Mouse (Mus musculus): ENCODE results near the gene Pde4a. TPM values are rescaled to one million over a fixed set of nuclear protein-coding genes. Genes with fewer than 3 reads are reported as not detected.
"Not testable (repeated sequence)": the region's sequence is repeated elsewhere in the genome, so short reads cannot be mapped to it uniquely, and the experiment has no call there.

The Pde4a gene
- polyA plus RNA-seq, 2 experiments from 2014 or later = 0.44 to 1.1 TPM

GRCm38 (mm10) chr9:21246342-21246741, 80.8 kb downstream of the Pde4a start:
- no peak for ATAC-seq

- no peak for ATAC-seq
These were observed 82.8 kb downstream of the Pde4a start, which contains the start of gene S1pr5 for GRCm38 (mm10) chr9:21248326-21248725. Gene S1pr5 (minus strand): TSS chr9:21248443.

DNA sequence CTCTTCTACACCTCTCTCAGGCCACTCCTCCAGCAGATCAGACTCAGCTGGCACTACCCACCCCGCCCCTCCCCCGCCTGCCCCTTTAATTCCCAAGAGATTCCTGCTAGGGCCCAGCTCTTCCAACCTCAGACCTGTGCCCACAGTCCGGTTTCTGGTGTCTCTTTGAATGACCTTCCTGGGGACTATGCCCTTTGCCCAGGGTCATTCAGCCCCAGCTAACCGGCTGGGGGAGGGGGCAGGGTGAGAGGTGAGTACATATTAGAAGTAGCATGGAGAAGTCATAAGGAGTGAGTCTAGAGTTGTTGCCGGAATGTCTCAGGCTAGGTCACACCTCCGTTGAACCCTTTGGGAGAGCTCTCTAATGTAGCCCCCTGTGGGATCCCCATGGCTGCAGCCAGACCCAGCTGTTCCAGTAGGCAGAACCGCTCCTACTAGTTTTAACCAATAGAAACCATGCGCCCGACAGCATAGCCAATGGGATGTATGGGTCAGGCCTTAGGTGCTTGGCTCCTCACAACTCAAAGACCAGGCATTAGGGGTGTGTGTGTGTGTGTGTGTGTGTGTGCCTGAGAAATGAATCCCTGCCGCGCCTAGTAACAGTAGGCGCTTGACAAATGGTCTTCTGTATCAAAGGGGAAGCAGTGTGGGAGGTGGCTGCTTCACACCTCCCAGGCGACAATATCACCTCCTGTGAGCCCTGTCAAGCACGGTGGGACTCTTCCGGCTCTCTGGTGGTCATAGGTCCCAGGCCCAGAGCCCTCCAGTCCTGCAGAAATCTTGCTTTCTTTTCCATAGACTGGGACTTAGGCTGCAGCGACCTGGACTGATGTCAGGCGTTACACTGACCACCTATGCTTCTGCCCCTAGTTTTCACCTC, 84.4 kb downstream of the Pde4a start:
- ATAC-seq = no peak

DNA sequence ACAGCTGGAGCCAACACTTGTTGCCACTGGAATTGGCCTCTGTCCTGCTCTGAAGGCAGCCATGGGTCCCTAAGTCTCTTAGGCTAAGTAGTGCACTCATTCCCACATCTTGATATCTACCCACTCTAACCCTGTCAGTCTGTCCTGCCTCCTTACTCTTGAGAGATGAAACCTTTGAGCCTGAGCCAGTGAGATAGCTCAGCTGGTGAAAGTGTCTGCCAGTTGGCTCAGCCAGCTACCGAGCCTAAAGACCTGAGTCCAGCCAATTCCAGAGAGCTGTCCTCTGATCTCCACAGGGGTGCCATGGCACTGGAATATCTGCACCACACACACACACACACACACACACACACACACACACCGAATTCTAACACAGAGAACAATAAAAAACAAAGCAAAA, 85.0 kb downstream of the Pde4a start:
- ATAC-seq = no peak

DNA sequence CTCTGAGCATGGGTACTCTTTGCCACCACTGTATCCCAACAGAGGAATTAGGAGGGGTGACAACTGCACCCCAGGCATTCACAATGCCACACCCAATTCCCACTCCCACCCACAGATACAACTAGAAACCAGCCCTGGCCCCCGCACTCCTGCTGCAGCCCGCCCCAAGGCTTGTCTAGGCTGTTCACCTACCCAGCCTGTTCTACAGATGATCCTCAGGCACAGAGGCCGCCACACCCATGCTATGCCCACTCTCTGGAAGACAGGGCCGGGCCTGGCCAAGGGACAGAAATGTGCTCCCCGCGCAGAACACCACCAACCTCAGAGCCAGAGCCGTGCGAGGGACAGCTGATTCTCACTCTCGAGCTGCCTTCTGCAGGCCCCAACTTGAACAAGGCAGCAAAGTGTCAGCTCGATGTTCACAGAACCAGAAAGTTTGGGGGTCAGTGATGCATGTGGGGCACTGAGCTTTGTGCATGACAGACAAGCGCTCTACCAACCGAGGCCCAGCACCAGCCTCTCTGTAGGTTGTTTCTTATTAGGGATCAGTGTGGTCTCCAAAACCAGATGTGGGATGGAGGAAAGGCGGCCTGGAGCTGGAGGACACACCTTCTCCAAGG, 85.7 kb downstream of the Pde4a start:
- no peak for ATAC-seq

GRCm38 (mm10) chr9:21254690-21255089, 89.2 kb downstream of the Pde4a start:
- no peak for ATAC-seq

GRCm38 (mm10) chr9:21256349-21256748, 90.8 kb downstream of the Pde4a start:
- not testable (repeated sequence) for ATAC-seq

DNA sequence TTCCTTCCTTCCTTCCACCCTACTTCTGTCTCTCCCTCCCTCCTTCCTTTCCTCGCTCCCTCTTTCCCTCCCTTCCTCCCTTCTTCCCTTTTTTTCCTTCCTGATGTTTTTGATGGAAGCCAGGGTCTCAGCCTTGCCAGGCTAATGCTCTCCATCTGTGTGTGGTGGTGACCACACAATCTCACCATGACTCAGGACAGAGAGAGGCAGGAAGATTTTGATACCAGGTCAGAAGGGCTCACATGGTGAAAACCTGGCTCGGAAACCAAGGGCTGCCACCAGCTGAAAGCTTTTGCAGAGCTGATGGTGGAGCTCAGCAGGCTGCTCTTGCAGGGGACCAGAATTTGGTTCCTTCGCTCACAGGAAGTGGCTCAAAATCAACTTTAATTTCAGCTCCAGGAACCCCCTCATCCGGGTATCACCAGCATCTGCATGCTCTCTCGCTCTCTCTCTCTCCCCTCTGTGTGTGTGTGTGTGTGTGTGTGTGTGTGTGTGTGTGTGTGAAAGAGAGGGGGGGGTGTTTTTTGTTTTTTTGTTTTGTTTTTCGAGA, 95.1 kb downstream of the Pde4a start:
- no peak for ATAC-seq

- ATAC-seq = no peak
These were observed 96.3 kb downstream of the Pde4a start for GRCm38 (mm10) chr9:21261831-21262230.

Other genes with a start within 250 kb of the Pde4a start
- 10 to 100 TPM; 51.2 to 52.7 TPM for gene Dnmt1, start 205.8 kb upstream of the Pde4a start, polyA plus RNA-seq (2017; shearing (Covaris generic))
- gene S1pr2, start 188.9 kb upstream of the Pde4a start, polyA plus RNA-seq (2017; shearing (Covaris generic)) = 1 to 10 TPM; 3.2 to 5.0 TPM
- gene Mrpl4, start 163.0 kb upstream of the Pde4a start, polyA plus RNA-seq (2017; shearing (Covaris generic)) = 100 to 1,000 TPM; 100 to 103 TPM
- 10 to 100 TPM; 55.3 to 64.7 TPM for gene Icam1, start 149.7 kb upstream of the Pde4a start, polyA plus RNA-seq (2017; shearing (Covaris generic))
- gene Icam4, start 136.3 kb upstream of the Pde4a start, polyA plus RNA-seq (2017; shearing (Covaris generic)) = 1 to 10 TPM; 2.9 to 3.8 TPM
- gene Icam5, start 133.6 kb upstream of the Pde4a start, polyA plus RNA-seq (2017; shearing (Covaris generic)) = not detected
- gene Zglp1, start 98.6 kb upstream of the Pde4a start, polyA plus RNA-seq (2017; shearing (Covaris generic)) = under 1 TPM in 1 of 2 experiments, not detected in 1; 0.66 TPM
- gene Gm49373, start 92.6 kb upstream of the Pde4a start, polyA plus RNA-seq (2017; shearing (Covaris generic)) = not detected
- 10 to 100 TPM; 14.3 to 17.2 TPM for gene Fdx1l, start 92.1 kb upstream of the Pde4a start, polyA plus RNA-seq (2017; shearing (Covaris generic))
- gene Gm38431, start 73.7 kb upstream of the Pde4a start, polyA plus RNA-seq (2017; shearing (Covaris generic)) = 1 to 10 TPM in 1 of 2 experiments, under 1 TPM in 1; 0.67 to 3.2 TPM
- 10 to 100 TPM; 22.8 to 25.1 TPM for gene Raver1, start 73.7 kb upstream of the Pde4a start, polyA plus RNA-seq (2017; shearing (Covaris generic))
- 10 to 100 TPM; 30.0 to 60.9 TPM for gene Tyk2, start 34.5 kb upstream of the Pde4a start, polyA plus RNA-seq (2017; shearing (Covaris generic))
- gene Cdc37, start 15.7 kb upstream of the Pde4a start, polyA plus RNA-seq (2017; shearing (Covaris generic)) = 100 to 1,000 TPM; 102 to 129 TPM
- gene Keap1, start 73.6 kb downstream of the Pde4a start, polyA plus RNA-seq (2017; shearing (Covaris generic)) = 10 to 100 TPM; 16.9 to 30.0 TPM
- gene S1pr5, start 82.7 kb downstream of the Pde4a start, polyA plus RNA-seq (2017; shearing (Covaris generic)) = under 1 TPM in 1 of 2 experiments, not detected in 1; 0.34 TPM
- gene Atg4d, start 99.6 kb downstream of the Pde4a start, polyA plus RNA-seq (2017; shearing (Covaris generic)) = 10 to 100 TPM; 24.3 to 26.8 TPM
- gene Kri1, start 122.3 kb downstream of the Pde4a start, polyA plus RNA-seq (2017; shearing (Covaris generic)) = 10 to 100 TPM; 20.8 to 26.1 TPM
- 100 to 1,000 TPM; 142 to 158 TPM for gene Cdkn2d, start 125.7 kb downstream of the Pde4a start, polyA plus RNA-seq (2017; shearing (Covaris generic))
- gene Ap1m2, start 146.6 kb downstream of the Pde4a start, polyA plus RNA-seq (2017; shearing (Covaris generic)) = 1 to 10 TPM in 1 of 2 experiments, under 1 TPM in 1; 0.84 to 1.5 TPM
- gene Slc44a2, start 155.0 kb downstream of the Pde4a start, polyA plus RNA-seq (2017; shearing (Covaris generic)) = 100 to 1,000 TPM; 181 to 194 TPM
- 100 to 1,000 TPM in 1 of 2 experiments, 10 to 100 TPM in 1; 96.0 to 122 TPM for gene Ilf3, start 202.2 kb downstream of the Pde4a start, polyA plus RNA-seq (2017; shearing (Covaris generic))
- 10 to 100 TPM; 34.0 to 38.8 TPM for gene Qtrt1, start 246.1 kb downstream of the Pde4a start, polyA plus RNA-seq (2017; shearing (Covaris generic))